Mouse (Mus musculus): Measurements from ENCODE around the gene Lrpprc. TPM values are rescaled to one million over a fixed set of nuclear protein-coding genes. Genes with fewer than 3 reads are reported as not detected.

The Lrpprc gene
- polyA plus RNA-seq, 1 experiment from 2014 or later = 41.1 TPM

GRCm38 (mm10) chr17:84658951-84659350 lies 131.6 kb downstream of the Lrpprc start:
- Histone ChIP-seq H3K9me3 (no peaks in the 10 kb centered on the region), H3K4me1 (peaks cover 14% of the 10 kb centered on the region), H3K4me2 (no peak overlapping the region), H3K27ac (no peak overlapping the region), H3K36me3 (no peaks in the 10 kb centered on the region), H3K9ac (no peak overlapping the region), H3K4me3 (no peak overlapping the region), H3K27me3 (no peaks in the 10 kb centered on the region)
- ATAC-seq (ENCODE audit: insufficient number of reproducible peaks, insufficient read depth, low FRiP score, low TSS enrichment, low read depth) = no peak
- WGBS = 73% methylated on average over 8 of the region's 8 CpGs

GRCm38 (mm10) chr17:84658195-84658594 lies 132.4 kb downstream of the Lrpprc start:
- Histone ChIP-seq H3K4me1 (peaks cover 14% of the 10 kb centered on the region), H3K27me3 (no peaks in the 10 kb centered on the region), H3K27ac (no peak overlapping the region), H3K36me3 (peaks cover 7% of the 10 kb centered on the region; the same call in 1 of the 2 replicates), H3K9me3 (no peaks in the 10 kb centered on the region), H3K4me3 (no peak overlapping the region), H3K4me2 (no peak overlapping the region), H3K9ac (no peak overlapping the region)
- 29% methylated on average over 5 of the region's 5 CpGs for WGBS
- ATAC-seq (ENCODE audit: insufficient number of reproducible peaks, insufficient read depth, low FRiP score, low TSS enrichment, low read depth) = no peak

DNA sequence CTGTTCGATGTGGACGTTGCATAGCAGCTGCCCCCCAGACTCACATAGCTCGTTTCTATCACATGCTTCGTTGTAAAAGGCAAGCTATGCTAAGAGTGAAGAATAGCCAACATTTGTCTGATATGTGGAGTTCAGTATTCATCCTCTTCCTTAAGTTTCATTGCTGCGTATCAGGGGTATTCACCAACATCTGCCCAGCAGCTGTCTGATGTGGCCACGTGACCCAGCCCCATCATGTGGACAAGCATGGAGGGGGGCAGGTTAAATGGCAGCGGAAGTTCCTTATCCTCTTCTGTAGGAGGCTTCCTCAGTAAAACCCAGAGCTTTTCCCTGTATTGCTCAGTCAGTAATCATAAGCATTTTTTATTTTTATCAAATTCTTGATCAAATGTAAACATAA lies 132.8 kb downstream of the Lrpprc start:
- no peak for ATAC-seq (ENCODE audit: insufficient number of reproducible peaks, insufficient read depth, low FRiP score, low TSS enrichment, low read depth)
- peaks cover 8% of the 10 kb centered on the region; the same call in 1 of the 2 replicates for H3K36me3 ChIP-seq
- no peak overlapping the region for H3K27ac ChIP-seq
- H3K4me1 ChIP-seq = peaks cover 14% of the 10 kb centered on the region
- H3K4me3 ChIP-seq = no peak overlapping the region
- no peak overlapping the region for H3K4me2 ChIP-seq
- WGBS = 39% methylated on average over 7 of the region's 7 CpGs
- no peaks in the 10 kb centered on the region for H3K27me3 ChIP-seq
- H3K9me3 ChIP-seq = no peaks in the 10 kb centered on the region
- H3K9ac ChIP-seq = no peak overlapping the region

- no peak for ATAC-seq (ENCODE audit: insufficient number of reproducible peaks, insufficient read depth, low FRiP score, low TSS enrichment, low read depth)
- peaks cover 14% of the 10 kb centered on the region for H3K4me1 ChIP-seq
- H3K27ac ChIP-seq = no peak overlapping the region
Measured at GRCm38 (mm10) chr17:84657422-84657732, 133.2 kb downstream of the Lrpprc start.

DNA sequence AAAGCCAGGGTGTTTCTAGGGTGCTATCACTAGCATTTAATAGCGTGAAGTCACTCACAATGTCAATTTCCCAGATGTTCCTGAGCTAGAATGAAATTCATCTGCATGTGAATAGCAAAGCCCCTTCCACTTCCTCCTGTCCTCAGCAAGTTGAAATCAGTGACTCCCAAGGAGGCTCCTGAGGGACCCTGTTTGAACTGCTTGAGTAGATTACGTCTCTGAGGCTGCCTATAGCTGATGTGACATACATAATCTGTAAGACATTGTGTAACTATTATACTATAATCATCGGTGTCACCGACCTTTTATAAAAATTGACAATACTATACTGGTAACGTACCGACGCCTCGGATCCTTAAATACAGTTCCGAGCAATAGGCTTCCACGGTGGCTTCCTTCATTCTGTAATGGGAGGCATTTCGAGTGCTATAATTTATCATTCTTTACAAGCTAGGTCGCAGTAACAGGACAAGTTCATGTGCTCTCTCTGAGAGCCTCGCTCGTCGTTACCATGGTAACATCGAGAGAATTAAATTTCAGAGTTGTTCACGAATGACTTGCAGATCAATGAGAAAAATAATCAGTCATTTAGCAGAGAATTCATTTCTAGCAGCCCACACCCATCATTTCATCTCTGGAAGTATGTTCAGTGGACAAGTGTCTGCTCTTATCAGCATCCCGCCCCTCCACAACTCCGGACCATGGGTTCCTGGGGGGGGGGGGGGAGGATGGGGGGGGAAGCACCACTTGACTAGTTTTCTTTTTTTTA lies 133.8 kb downstream of the Lrpprc start:
- Histone ChIP-seq H3K9ac (no peak overlapping the region), H3K36me3 (peaks cover 17% of the 10 kb centered on the region), H3K27ac (no peak overlapping the region), H3K27me3 (no peaks in the 10 kb centered on the region), H3K4me3 (no peak overlapping the region), H3K9me3 (no peaks in the 10 kb centered on the region), H3K4me2 (no peak overlapping the region), H3K4me1 (peaks cover 14% of the 10 kb centered on the region)
- ATAC-seq (ENCODE audit: insufficient number of reproducible peaks, insufficient read depth, low FRiP score, low TSS enrichment, low read depth) = no peak
- 70% methylated on average over 19 of the region's 19 CpGs for WGBS

More at GRCm38 (mm10) chr17:84657422-84657732, 133.2 kb downstream of the Lrpprc start:
- Histone ChIP-seq H3K9me3 (no peaks in the 10 kb centered on the region), H3K9ac (no peak overlapping the region), H3K27me3 (no peaks in the 10 kb centered on the region), H3K4me2 (no peak overlapping the region), H3K36me3 (peaks cover 12% of the 10 kb centered on the region), H3K4me3 (no peak overlapping the region)
- 52% methylated on average over 3 of the region's 3 CpGs for WGBS

GRCm38 (mm10) chr17:84656205-84656604 lies 134.4 kb downstream of the Lrpprc start:
- no peaks in the 10 kb centered on the region for H3K9me3 ChIP-seq
- no peaks in the 10 kb centered on the region for H3K27me3 ChIP-seq

More at GRCm38 (mm10) chr17:84656205-84656604, 134.4 kb downstream of the Lrpprc start:
- no peak for ATAC-seq (ENCODE audit: insufficient number of reproducible peaks, insufficient read depth, low FRiP score, low TSS enrichment, low read depth)
- 69% methylated on average over 5 of the region's 5 CpGs for WGBS
- Histone ChIP-seq H3K4me3 (no peak overlapping the region), H3K4me1 (peaks cover 14% of the 10 kb centered on the region), H3K9ac (no peak overlapping the region), H3K36me3 (peaks cover 17% of the 10 kb centered on the region), H3K4me2 (no peak overlapping the region), H3K27ac (no peak overlapping the region)

Other genes starting within 250 kb of the Lrpprc start
- gene Dync2li1, start 164.3 kb downstream of the Lrpprc start, polyA plus RNA-seq (2015; fragmentation: Nextera tagmentation; extraction: Ambion mirVana) = 38.2 and 43.4 TPM in 2 replicates
- gene Abcg8, start 114.5 kb downstream of the Lrpprc start, polyA plus RNA-seq (2015; fragmentation: Nextera tagmentation; extraction: Ambion mirVana) = 0.14 and 0.28 TPM in 2 replicates
- gene Abcg5, start 107.8 kb downstream of the Lrpprc start, polyA plus RNA-seq (2015; fragmentation: Nextera tagmentation; extraction: Ambion mirVana) = 3.0 and 4.8 TPM in 2 replicates
- gene Ppm1b, start 166.0 kb upstream of the Lrpprc start, polyA plus RNA-seq (2015; fragmentation: Nextera tagmentation; extraction: Ambion mirVana) = 70.9 and 76.9 TPM in 2 replicates
- gene Slc3a1, start 237.6 kb upstream of the Lrpprc start, polyA plus RNA-seq (2015; fragmentation: Nextera tagmentation; extraction: Ambion mirVana) = 0.37 and 0.81 TPM in 2 replicates

Data from embryonic facial prominence, embryonic 13.5 days (tissue).